Mouse (Mus musculus): ENCODE data around the gene Gpx1.
"Not testable (repeated sequence)": the region's sequence is repeated elsewhere in the genome, so short reads cannot be mapped to it uniquely, and the experiment has no call there.

Gene Gpx1

DNA sequence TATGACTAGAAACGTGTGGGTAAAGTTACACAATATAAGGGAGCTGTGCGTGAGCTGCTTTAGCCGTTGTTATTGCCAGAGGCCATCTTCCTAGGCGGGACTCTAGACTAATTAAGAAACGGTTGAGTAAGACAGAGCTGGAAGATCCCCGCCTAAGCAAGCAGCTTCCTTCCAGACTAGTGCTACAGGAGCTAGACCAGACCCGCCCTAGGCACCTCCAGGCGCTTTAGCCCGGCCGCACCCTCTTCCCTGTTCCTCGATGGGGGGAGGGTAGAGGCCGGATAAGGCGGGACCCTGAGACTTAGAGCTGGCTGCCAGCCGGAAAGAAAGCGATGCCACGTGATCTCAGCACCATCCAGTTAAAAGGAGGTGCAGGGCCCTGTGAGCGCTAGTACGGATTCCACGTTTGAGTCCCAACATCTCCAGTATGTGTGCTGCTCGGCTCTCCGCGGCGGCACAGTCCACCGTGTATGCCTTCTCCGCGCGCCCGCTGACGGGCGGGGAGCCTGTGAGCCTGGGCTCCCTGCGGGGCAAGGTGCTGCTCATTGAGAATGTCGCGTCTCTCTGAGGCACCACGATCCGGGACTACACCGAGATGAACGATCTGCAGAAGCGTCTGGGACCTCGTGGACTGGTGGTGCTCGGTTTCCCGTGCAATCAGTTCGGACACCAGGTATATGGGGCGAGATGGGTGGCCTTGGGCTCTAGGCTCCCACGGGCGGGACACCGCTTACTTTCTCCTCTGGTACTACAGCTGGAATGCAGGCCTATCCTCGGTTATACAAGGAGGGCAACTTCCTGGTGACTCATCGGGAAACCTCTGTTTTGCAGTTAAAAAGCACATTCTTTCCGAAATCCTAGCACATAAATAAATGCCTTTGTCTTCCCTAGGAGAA, at the start of gene Gpx1:
Gene Gpx1 (plus strand): TSS at position 18 of the 896 bp plus-strand sequence.
- peak; percentile 98 for DNase-seq

DNA sequence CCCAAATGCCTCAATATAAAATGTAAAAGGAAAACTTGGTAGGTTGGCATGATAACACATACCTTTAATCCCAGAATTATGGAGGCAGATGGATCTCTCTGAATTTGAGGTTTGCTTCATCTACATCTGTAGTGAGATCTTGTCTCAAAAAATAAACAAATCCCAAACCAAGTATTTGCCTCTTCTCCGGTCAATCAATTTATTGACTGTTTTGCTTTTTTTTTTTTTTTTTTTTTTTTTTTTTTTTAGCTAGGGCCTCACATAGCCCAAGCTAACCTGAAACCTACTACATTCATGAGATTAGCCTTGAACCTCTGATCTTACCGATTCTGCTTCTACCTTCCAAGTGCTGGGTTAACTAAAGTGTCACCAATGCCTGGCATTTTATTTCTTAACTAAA, 49.4 kb upstream of the Gpx1 start:
- DNase-seq: no peak

DNA sequence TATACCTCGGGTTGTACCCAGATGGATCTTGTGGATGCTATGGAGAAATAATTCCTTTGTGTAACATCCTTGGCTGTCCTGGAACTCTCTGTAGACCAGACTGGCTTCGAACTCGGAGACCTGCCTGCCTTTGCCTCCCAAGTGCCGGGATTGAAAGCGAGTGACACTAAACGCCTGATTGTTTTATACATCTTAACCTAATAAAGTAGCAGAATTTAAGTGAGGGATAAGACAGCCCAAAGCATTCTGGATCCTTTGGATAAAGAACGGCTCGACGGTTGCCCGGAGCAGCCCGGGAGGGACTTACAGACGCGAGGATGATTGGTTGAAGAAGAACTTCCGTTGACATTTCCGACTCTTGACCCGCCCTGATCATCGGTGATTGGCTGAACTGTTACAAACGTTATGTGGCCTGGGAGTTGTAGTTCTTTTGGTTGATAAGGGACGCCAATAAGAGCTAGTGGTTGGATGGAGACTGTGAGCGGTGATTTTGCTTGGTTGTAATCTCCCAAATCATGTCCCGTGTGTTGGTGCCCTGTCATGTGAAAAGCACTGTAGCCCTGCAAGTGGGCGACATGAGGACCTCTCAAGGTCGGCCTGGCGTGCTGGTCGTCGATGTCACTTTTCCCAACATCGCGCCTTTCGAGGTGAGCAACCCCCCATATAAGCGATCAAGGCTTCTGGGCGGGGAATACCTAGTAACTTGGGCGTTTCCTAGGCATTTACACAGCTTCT, 48.5 kb upstream of the Gpx1 start, which contains the start of gene Nicn1:
Gene Nicn1 (plus strand): TSS at position 414 of the 735 bp plus-strand sequence.
- DNase-seq: peak; percentile 99

DNA sequence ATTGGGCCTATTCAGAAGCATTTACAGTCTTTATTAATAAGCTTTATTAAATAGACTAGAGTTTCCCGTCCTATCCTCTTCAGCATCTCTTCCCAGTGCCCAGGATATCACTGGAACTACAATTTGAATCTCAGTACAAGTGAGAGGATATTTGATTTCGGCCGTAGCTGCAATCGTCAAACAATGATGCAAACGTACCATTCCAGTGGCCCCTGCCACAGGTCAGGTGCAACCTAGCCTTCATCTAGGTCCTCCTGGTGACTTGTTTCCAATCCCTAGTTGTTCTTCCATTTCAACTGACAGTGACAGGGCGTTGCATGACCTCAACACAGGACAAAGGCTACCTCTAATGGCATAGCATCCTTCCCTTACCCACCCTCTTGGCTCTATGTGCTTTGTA, 47.9 kb upstream of the Gpx1 start:
- DNase-seq: no peak

DNA sequence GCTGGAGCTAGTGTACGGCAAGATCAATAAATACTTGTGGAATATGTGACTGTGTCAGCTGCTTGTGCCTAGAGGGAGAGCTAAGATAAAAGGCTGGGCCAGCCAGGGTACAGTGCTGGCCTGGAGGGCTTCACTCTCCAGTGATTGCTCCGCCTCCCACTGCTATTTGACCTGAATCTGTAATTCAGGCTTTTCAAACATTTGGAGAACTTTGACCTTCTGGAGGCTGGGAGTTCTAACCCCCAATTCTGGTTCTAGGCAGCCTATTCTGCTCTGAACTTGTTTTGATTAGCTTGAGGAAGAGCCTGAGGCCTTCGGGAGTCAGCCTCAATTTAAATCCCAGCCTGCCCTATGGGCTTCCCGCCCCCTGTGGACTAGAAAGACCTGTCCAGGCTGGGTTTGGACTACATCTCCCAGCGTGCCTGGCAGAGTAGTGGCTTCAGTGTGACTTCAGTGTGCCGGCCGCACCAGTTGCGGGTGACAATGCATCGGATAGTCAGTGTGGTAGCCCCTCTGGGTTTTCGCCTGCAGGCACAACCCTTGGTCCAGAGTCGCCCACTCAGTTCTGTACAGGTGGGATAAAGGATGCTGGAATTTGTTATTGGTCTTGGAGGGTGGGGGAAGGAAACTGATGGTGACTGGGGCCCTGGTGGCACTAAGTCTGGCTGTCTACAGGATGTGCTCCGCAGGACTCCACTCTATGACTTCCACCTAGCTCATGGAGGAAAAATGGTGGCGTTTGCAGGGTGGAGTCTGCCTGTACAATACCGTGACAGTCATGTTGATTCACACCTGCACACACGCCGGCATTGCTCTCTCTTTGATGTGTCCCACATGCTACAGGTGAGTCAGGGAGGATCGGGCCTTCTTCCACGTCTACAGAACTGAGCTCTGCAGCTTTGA, 42.0 kb upstream of the Gpx1 start, which contains the start of gene Amt:
Gene Amt (plus strand): TSS at position 401 of the 903 bp plus-strand sequence.
- DNase-seq: peak; percentile 52

DNA sequence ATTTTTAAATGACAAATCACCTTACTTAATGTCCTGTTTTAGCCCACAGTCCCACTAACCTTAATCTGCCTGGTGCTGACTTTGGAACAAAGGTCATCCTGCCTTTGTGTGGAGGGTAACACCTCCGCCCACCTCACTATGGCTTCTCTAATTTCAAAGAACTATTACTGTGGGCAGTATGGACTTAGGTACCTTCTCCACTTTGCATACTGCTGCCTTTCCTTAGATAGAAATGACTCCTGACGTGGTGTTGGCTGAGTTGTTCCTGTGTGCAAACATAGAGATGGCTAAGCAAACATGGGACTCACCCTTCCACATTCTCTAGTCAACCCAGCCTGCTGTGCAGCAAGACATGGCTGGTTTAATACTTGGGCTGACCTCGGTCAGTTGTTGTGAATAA, 36.9 kb upstream of the Gpx1 start:
- DNase-seq: peak; percentile 65

DNA sequence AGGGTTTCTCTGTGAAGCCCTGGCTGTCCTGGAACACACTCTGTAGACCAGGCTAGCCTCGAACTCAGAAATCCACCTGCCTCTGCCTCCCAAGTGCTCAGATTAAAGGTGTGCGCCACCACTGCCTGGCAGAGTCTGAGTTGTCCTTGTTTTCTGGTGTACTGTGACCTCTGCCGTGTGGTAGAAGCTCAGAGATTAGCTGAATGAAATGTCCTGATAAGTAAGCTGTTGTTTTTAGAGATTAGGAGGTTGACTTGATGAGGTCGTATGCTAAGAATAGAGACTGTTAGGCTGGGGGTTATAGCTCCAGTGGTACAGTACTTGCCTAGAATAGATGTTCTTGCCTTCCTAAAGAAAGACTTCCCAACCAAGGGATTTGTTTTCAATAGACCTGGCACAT, 34.0 kb upstream of the Gpx1 start:
- no peak for DNase-seq

DNA sequence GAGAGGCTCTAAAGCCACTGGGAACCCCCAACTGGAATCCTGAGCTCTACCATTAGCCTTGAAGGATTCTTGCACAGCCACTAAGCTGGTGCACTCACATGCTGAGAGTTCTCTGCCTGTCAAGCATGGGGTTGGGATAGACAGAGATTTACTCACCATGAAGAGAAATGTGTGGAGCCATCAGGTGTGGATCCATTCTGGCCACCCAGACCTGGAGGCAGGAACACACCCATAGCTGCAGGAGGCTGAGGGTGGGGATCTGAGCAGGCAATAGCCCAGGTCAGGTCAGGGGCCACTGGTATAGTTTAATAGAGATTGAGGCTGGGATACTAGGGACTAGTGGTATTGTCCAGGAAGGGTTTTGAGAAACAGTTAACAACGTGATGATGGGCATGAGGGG, 33.5 kb upstream of the Gpx1 start:
- no peak for DNase-seq

DNA sequence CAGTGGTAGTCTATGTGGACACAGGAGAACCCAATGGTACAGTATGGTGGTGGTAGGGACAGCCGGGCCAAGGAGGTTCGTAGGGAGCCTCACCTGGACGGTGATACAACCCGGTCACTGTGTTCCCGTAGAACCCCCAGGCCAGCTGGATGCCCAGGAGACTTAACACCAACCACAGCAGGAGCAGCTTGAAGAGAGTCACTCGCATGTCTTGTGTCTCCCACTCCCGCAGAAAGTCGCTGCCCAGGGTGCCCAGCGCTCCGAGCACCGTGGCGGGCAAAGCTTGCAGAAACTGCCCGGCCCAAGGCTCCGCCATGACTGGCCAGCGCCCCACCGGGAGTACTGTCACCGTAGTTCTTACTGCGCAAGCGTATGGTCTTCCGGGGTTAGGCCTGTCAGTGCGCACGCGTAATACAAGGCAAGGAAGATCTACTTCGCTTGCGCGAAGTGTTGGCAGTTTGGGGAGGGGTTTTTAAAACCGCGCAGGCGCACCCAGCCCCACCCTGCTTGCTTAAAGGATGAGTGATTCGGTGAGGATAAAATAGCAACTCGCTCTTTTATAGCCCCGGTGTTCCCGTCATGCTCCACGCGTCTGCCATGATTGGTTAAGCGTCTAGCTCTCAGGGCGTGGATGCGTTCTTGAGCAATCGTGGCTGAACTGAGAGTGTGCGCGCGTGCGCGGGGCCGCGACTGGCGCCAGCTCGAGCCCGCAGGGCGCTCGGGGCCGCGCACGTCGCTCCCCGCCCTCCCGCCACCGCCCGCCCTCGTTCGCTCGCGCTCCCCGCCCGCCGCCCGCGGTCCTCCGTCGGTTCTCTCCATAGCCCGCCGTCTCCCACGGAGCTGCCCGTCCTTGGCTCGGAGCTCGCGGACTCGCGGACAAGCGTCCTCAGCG, 32.8 kb upstream of the Gpx1 start, which contains the start of the genes Rhoa and Tcta:
Gene Rhoa (plus strand): TSS at position 501 of the 892 bp plus-strand sequence.
Gene Tcta (minus strand): TSS at position 532 of the 892 bp plus-strand sequence.
- DNase-seq: peak; percentile 100

DNA sequence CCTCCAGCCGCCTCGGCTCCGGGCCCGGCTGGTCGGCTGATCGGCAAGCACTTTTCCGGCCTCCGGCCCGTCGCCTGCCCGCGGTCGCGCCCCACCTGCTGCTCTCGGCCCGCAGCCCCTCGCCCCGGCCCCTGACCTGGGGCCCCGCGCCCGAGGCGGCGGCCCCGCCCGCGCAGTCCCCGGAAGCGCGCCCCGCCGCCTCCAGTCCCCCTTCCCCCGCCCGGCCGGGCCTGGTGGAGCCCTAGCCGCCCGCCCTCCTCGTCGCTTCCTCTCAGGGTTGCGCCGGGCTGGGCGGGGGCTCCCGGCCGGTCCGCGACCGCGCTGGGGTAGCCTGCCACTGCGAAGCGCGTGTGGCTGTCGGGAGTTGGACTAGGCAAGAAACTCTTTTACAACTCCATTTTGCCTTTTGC, 32.1 kb upstream of the Gpx1 start:
- DNase-seq: peak; percentile 91

DNA sequence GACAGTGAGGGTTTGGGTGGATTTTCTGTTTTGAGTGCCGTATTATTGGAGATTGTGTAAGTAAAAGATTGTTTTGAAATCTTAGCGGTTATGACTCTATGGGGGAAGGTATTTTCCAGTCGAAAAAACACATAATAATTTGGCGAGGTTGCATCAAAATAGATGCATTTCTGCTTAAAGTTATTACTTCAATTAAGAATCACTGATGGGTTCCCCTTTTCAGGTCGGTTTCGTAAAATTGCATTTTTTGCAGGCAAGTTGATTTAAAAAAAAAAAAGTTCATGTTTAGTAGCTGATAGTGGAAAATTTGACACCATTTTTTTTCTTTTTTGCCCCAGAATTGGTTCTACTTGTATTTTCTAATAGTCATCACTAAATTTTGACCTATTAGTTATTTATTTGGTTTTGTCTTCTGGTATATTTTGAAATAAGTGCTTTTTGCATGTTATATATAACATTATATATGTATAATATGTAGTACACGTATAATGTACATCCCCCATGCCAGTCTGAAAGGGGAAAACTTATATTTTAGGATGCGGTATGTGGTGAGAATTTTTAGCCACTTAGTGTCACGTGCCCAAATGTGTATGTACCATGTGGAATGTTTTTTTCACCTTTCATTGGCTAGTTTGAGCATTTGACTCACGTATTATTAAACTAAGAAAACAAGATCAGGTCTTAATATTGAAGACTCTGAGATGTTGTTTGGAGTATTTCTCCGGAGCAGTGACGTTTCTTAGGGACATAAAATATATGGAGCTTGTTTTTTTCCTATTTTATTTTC, 31.5 kb upstream of the Gpx1 start:
- DNase-seq: no peak

DNA sequence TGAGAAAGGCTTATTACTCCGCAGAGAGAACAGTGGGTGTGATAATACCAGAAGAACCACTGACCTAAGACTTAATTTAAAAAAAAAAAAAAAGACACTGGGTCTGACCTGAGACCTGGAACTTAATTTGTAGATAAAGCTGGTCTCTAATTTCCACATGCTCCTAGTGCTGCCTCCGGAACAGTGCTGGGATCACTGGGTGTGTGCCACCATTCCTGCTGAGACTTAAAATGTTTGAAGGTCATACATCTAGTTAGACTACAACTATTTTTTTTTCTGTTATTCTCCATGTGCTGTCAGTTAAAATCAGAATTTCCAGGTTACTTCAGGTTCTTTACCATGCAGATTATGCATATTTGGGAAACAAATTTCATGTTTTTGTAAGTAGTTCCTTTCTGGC, 30.6 kb upstream of the Gpx1 start:
- no peak for DNase-seq

DNA sequence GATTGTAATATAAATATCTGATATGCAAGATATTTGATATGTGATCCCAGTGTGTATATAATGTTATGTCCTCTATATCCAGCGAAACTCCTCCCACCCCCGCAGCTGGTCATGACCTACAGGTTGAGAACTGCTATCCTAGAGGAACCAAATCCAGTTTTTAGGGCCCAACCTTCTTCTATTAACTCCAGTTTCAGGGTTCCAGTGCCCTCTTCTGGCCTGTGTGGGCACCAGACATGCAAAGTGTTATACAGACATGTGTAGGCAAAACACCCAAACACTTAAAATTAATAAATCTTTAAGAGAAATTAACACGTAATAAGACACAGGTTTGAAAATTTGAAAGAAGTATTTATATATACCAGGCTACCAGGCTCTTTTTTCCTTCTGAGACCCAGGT, 21.1 kb upstream of the Gpx1 start:
- peak; percentile 36 for DNase-seq

DNA sequence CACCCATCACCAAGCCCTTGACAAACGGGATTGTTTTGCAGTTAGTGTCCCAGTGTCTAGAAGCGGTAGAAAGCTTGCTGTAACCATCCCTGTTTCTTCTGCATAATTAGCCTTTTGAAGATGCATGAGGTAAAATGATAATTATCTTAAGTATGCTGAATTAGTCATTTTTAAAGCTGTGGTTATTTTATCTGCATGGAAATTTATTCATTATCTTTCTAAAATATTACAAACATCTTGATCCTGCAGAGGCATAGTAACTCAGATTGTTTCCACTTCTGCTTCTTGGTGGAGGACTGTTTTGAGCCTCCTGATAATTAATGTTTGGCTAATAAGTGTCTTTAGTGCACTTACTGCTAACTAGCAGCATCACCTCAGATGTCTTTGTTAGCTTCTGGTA, 20.2 kb upstream of the Gpx1 start:
- no peak for DNase-seq

DNA sequence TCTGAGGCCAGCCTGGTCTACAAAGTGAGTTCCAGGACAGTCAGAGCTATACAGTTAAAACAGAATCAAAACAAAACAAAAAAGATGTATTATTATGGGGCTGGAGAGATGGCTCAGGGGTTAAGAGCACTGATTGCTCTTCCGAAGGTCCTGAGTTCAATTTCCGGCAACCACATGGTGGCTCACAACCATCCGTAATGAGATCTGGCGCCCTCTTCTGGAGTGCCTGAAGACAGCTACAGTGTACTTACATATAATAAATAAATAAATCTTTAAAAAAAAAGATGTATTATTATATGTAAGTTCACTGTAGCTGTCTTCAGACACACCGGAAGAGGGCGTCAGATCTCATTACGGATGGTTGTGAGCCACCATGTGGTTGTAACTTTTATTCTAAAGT, 16.6 kb upstream of the Gpx1 start:
- DNase-seq: not testable (repeated sequence)

DNA sequence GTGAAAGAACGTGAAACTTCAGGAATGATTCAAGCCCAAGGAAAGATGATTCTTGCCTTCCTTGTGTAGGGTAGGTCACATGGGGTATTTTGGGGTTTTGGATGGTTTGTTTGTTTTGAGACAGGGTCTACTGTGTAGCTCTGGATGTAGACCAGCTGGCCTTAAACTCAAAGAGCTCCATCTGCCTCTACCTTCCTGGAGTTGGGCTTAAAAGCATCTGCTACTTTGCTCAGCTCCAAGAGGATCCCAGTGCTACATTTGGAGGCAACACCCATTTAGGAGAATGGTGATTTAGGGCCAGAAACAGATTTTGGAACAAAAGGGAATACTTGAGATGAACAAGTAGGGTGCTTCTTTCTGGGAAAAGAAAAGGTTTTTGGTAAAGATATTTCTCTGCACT, 13.9 kb upstream of the Gpx1 start:
- no peak for DNase-seq

DNA sequence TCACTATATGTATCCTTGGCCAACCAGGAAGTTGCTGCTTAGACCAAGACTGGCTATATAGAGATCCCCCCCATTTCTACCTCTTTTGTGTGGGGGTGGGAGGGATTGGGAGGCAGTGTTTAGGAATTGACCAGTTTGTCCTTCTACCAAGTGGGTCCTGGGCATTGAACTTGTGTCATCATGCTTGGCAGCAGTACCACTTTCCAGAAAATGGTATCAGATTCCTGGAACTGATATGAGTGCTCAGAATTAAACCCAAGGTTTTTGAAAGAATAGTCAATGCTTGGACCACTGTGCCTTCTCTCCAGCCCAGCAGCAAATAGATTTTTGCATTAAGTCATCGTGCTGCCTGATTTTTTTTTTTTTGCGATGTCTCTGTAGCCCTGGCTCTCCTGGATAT, 12.9 kb upstream of the Gpx1 start:
- no peak for DNase-seq

DNA sequence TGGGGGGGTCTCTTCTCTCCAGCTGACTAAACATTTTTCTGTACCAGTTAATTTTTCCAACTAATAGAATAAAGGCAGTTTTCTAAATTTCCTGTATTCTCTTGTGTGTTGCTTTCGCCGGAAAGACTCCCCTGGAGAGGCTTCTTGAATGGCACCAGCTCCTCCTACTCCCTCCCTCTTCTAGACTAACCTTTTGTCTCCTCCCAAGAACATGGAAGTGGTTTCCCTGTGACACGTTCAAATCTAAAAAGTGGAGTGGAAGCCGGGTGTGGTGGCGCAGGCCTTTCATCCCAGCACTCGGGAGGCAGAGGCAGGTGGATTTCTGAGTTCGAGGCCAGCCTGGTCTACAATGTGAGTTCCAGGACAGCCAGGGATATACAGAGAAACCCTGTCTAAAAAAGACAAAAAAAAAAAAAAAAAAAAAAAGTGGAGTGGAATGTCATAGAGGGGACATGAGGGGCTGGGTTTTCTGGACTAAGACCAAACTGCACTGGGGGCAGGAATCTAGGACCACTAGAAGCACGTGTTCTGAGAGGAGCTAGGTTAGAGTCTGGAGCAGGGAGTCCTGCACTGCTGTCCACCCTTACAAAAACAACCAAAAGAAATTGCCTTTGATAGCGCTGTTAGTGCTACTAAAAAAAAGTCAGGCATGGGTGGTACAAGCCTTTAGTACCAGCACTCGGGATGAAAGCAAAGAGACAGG, 704 bp upstream of the Gpx1 start:
- no peak for DNase-seq

DNA sequence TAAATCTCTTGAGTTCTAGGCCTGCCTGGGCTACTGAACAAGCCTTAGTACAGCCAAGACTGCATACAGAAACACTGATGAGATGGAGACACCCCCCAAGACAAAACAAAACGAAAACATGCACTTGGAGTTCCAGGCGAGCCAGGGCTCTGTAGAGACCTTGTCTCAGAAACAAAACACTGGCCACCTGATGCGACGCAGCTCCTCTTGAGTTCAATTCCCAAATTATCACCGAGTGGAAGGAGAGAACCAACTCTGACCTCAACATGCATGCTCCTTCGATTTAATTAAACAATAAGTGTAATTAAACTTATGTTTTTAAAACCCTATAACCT, 185 bp upstream of the Gpx1 start:
- peak; percentile 44 for DNase-seq

DNA sequence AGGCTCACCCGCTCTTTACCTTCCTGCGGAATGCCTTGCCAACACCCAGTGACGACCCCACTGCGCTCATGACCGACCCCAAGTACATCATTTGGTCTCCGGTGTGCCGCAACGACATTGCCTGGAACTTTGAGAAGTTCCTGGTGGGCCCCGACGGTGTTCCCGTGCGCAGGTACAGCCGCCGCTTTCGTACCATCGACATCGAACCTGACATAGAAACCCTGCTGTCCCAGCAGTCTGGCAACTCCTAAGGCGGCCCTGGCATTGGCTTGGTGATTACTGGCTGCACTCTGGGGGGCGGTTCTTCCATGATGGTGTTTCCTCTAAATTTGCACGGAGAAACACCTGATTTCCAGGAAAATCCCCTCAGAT, 1.2 kb downstream of the Gpx1 start:
- DNase-seq: peak; percentile 36

Measured in lung, postnatal 36 days (tissue).